Mouse (Mus musculus): ENCODE results near the gene Casc4. TPM values are rescaled to one million over a fixed set of nuclear protein-coding genes. Genes with fewer than 3 reads are reported as not detected.

Casc4 gene
- polyA plus RNA-seq, 1 experiment: 42.0 TPM

DNA sequence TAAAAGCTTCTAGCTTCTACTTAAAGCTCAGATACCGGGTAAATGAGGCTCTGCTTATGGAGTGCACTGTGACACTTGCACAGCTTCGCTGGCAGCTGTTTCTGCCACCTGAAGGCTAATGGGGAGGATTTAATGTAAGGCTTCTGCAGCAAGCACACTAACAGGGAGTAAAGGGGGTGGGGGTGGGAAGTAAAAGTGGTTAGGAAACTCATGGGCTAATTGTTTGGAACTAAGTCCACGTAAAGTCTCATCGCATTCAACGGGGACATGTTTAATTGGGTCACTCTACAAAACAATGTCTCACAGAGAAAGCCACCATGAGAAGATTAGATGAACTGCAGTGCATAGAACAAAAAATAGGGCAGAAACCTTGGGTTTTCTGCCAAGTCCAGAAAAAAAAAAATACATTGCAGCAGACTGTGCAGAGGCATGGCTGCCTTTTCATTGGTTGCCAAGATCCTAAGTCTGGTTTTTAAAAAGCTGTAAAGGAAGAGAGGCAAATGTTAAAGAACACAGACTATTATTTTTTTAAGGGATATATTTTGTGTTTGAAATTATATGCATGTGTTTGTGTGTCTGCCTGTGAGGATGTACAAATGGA, 7.3 kb upstream of the Casc4 start:
- TF ChIP-seq POLR2A (IDR thresholded peaks at IDR 0.05; ENCODE audit: borderline replicate concordance, extremely low read depth, insufficient read depth, insufficient read length, poor library complexity, severe bottlenecking) (no peak), CTCF (IDR thresholded peaks at IDR 0.05; ENCODE audit: borderline replicate concordance, extremely low read depth, insufficient read depth, insufficient read length) (no peak)
- peak; percentile 73 for DNase-seq (ENCODE audit: low read depth)

DNA sequence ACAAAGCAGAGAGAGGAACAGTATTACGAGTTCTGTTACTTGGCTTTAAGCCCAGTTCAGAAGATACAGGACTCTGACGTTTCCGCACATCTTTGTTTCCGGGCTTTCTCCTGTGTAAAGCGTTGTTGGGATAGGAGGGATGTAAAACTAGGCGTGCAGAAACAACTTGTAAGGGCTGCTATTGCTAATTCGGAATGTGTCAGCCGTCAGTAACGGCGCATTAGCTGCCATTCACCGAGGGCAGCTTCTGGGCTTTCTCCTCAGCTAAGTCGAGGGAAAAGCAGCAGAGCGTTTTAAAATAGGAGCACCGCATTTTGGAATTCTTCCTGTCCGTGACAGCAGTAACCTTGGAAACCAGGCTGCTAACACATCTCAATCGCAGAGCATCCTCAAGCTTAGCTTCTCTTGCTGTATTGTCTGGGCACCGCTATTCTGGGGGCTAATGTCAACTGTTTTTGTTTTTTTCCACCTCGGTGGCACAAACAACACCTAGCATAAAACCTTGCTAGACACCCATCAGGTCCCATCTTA, 634 bp upstream of the Casc4 start:
- peak; percentile 80 for DNase-seq (ENCODE audit: low read depth)
- TF ChIP-seq POLR2A (IDR thresholded peaks at IDR 0.05; ENCODE audit: borderline replicate concordance, extremely low read depth, insufficient read depth, insufficient read length, poor library complexity, severe bottlenecking): no peak
- no peak for TF ChIP-seq CTCF (IDR thresholded peaks at IDR 0.05; ENCODE audit: borderline replicate concordance, extremely low read depth, insufficient read depth, insufficient read length)

DNA sequence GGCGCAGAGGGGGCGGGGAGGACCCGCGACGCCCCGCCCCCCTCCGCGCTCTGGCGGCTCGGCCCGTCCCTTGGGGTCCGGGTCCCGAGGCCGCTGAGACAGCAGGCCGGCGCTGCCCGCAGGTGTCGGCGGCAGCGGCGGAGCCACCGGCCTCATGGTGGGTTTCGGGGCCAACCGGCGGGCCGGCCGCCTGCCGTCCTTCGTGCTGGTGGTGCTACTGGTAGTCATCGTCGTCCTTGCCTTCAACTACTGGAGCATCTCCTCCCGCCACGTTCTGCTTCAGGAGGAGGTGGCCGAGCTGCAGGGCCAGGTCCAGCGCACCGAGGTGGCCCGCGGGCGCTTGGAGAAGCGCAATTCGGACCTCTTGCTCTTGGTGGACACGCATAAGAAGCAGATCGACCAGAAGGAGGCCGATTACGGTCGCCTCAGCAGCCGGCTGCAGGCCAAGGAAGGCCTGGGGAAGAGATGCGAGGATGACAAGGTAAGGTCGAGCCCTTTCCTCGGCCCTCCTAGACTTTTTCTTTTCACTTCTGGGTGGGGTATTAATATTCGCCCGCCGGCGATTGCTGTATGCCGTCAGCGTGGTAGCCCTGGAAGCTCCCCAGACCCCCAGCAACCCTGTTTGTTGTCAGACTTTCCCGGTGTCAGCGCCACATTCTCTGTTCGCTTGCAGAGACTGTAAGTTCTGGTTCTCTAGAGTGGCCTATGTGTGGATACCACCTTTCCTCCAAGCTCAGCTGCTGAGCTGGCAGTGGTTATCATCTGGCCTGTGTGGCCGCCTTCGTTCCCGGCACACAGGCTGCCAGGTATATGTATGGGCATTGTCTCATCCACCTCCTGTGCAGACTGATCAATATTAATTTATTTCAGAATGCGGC, 520 bp downstream of the Casc4 start:
- TF ChIP-seq POLR2A (IDR thresholded peaks at IDR 0.05; ENCODE audit: borderline replicate concordance, extremely low read depth, insufficient read depth, insufficient read length, poor library complexity, severe bottlenecking) (peak; percentile 38; the same call in 1 of the 2 replicates), CTCF (IDR thresholded peaks at IDR 0.05; ENCODE audit: borderline replicate concordance, extremely low read depth, insufficient read depth, insufficient read length) (no peak)
- no peak for DNase-seq (ENCODE audit: low read depth)

GRCm38 (mm10) chr2:121879506-121879905, 12.7 kb downstream of the Casc4 start:
- DNase-seq (ENCODE audit: low read depth): no peak
- TF ChIP-seq CTCF (IDR thresholded peaks at IDR 0.05; ENCODE audit: borderline replicate concordance, extremely low read depth, insufficient read depth, insufficient read length): no peak
- TF ChIP-seq POLR2A (IDR thresholded peaks at IDR 0.05; ENCODE audit: borderline replicate concordance, extremely low read depth, insufficient read depth, insufficient read length, poor library complexity, severe bottlenecking): no peak

- TF ChIP-seq CTCF (IDR thresholded peaks at IDR 0.05; ENCODE audit: borderline replicate concordance, extremely low read depth, insufficient read depth, insufficient read length) (no peak), POLR2A (IDR thresholded peaks at IDR 0.05; ENCODE audit: borderline replicate concordance, extremely low read depth, insufficient read depth, insufficient read length, poor library complexity, severe bottlenecking) (no peak)
- no peak for DNase-seq (ENCODE audit: low read depth)
Observed at GRCm38 (mm10) chr2:121885509-121886106, 18.8 kb downstream of the Casc4 start.

DNA sequence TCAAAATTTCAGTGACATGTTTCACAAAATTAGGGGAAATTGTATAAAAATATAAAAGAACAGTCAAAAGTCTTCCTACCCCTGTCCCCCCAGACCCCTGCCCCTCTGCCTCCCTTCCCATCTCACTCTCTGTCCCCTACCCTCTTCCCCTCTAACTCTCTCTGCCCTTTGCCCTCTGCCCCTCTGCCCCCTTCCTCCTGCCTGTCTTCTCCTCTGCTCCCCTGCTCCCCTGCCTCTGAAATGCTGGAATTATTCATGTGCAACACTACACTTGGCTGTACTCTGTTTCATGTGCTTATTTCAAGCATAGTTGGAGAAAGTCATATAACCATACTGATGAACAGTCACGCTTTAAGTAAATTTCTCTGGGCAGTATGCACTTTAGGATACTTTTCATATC, 19.6 kb downstream of the Casc4 start:
- TF ChIP-seq POLR2A (IDR thresholded peaks at IDR 0.05; ENCODE audit: borderline replicate concordance, extremely low read depth, insufficient read depth, insufficient read length, poor library complexity, severe bottlenecking) (no peak), CTCF (IDR thresholded peaks at IDR 0.05; ENCODE audit: borderline replicate concordance, extremely low read depth, insufficient read depth, insufficient read length) (no peak)
- DNase-seq (ENCODE audit: low read depth): no peak

DNA sequence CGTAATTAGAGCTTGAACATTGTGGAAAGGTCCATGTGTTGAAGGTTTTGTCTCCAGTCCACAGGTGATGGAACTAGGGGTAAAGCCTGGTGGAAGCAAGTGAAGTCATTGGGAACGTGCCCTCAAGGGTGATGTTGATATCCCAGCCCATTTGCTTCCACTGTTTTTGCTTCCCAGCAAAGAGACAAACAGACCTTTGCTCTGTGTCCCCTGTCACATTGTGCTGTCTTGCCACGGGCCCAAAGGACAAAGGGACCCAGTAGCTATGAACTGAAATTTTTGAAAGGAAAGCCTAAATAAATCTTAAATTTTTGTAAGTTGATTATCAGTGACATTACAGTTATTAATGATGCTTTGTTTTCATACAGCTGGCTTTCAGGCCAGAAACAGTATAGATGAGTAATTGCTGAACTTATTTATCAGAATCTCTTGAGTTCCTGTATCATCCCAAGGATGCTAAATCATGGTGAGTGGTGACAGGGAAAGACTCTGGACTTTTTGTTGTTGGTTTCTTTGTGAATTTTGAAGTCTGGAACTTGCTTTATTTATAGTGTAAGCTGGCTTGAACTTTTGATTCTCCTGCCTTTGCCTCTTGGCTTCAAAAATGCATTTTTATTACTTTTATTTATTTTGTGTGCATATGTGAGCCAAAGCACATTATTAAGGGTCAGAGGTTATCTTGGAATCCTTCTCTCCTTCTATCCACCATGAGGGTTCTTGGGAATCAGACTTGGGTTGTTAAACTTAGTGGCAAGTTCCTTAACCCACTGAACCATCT, 22.1 kb downstream of the Casc4 start:
- no peak for TF ChIP-seq CTCF (IDR thresholded peaks at IDR 0.05; ENCODE audit: borderline replicate concordance, extremely low read depth, insufficient read depth, insufficient read length)
- TF ChIP-seq POLR2A (IDR thresholded peaks at IDR 0.05; ENCODE audit: borderline replicate concordance, extremely low read depth, insufficient read depth, insufficient read length, poor library complexity, severe bottlenecking): no peak
- no peak for DNase-seq (ENCODE audit: low read depth)

DNA sequence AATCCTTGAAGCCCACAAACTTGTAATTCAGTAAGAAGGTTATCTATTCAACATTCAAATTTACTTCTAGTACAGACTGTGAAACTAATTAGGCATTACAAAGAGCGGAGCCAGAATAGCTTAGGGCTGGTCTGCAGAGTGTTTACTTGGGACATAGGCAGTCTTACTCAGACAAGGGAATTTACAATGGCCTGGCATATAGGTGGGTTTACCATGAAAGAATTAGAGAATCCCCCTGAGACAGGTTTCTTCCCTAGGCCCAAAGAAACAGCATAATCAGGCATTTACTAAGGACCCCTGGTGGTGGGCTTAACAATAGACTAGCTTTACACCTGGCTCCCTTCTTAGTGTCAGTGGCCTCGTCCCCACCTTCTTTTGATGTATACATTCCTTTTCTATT, 28.5 kb downstream of the Casc4 start:
- DNase-seq (ENCODE audit: low read depth): no peak
- TF ChIP-seq CTCF (IDR thresholded peaks at IDR 0.05; ENCODE audit: borderline replicate concordance, extremely low read depth, insufficient read depth, insufficient read length): no peak
- no peak for TF ChIP-seq POLR2A (IDR thresholded peaks at IDR 0.05; ENCODE audit: borderline replicate concordance, extremely low read depth, insufficient read depth, insufficient read length, poor library complexity, severe bottlenecking)

GRCm38 (mm10) chr2:121896825-121897224, 30.1 kb downstream of the Casc4 start:
- no peak for DNase-seq (ENCODE audit: low read depth)
- TF ChIP-seq POLR2A (IDR thresholded peaks at IDR 0.05; ENCODE audit: borderline replicate concordance, extremely low read depth, insufficient read depth, insufficient read length, poor library complexity, severe bottlenecking) (no peak), CTCF (IDR thresholded peaks at IDR 0.05; ENCODE audit: borderline replicate concordance, extremely low read depth, insufficient read depth, insufficient read length) (no peak)

GRCm38 (mm10) chr2:121909975-121910374, 43.2 kb downstream of the Casc4 start:
- peak; percentile 10 for DNase-seq (ENCODE audit: low read depth)
- TF ChIP-seq CTCF (IDR thresholded peaks at IDR 0.05; ENCODE audit: borderline replicate concordance, extremely low read depth, insufficient read depth, insufficient read length): peak; percentile 24; the same call in 1 of the 2 replicates
- TF ChIP-seq POLR2A (IDR thresholded peaks at IDR 0.05; ENCODE audit: borderline replicate concordance, extremely low read depth, insufficient read depth, insufficient read length, poor library complexity, severe bottlenecking): no peak

Data from brain, embryonic 14.5 days (tissue).